Mouse (Mus musculus): Measurements from ENCODE around the gene Wtap. TPM values are rescaled to one million over a fixed set of nuclear protein-coding genes. Genes with fewer than 3 reads are reported as not detected.
A peak's percentile ranks its signal among the peaks of the same experiment; 100 is the strongest.
"Not testable (repeated sequence)": the region's sequence is repeated elsewhere in the genome, so short reads cannot be mapped to it uniquely, and the experiment has no call there.

The Wtap gene
- polyA plus RNA-seq, 1 experiment = 19.4 TPM

GRCm38 (mm10) chr17:12941543-12942260 lies 52.3 kb downstream of the Wtap start:
- no peaks in the 10 kb centered on the region; the same call in 1 of the 2 replicates for H3K4me1 ChIP-seq (ENCODE audit: control insufficient read depth, insufficient read depth, low read length)
- no peak for TF ChIP-seq CTCF (IDR thresholded peaks at IDR 0.05; ENCODE audit: insufficient read depth, low read length)
- no peak for TF ChIP-seq POLR2A (IDR thresholded peaks at IDR 0.05; ENCODE audit: borderline replicate concordance, extremely low read depth, low read depth, low read length)
- H3K4me3 ChIP-seq (replicated peaks; ENCODE audit: extremely low read depth, low read depth, low read length) = no peak overlapping the region
- DNase-seq = no peak
- 77% methylated on average over 8 of the region's 8 CpGs for WGBS

- DNase-seq = no peak
- peak within 1 kb of the TSS; percentile 3 for H3K4me3 ChIP-seq (replicated peaks; ENCODE audit: extremely low read depth, low read depth, low read length)
- 8% methylated on average over 27 of the region's 27 CpGs for WGBS
- H3K4me1 ChIP-seq (ENCODE audit: control insufficient read depth, insufficient read depth, low read length) = no peaks in the 10 kb centered on the region; the same call in 1 of the 2 replicates
- TF ChIP-seq POLR2A (IDR thresholded peaks at IDR 0.05; ENCODE audit: borderline replicate concordance, extremely low read depth, low read depth, low read length) (no peak), CTCF (IDR thresholded peaks at IDR 0.05; ENCODE audit: insufficient read depth, low read length) (no peak)
Observed at GRCm38 (mm10) chr17:12940151-12940805, 53.7 kb downstream of the Wtap start, which contains the start of gene Acat3. Gene Acat3, minus strand, starts transcription at chr17:12940600.

GRCm38 (mm10) chr17:12939377-12940148 lies 54.4 kb downstream of the Wtap start:
- not testable (repeated sequence) for DNase-seq; H3K4me3 ChIP-seq (replicated peaks; ENCODE audit: extremely low read depth, low read depth, low read length); H3K4me1 ChIP-seq (ENCODE audit: control insufficient read depth, insufficient read depth, low read length)
- 42% methylated on average over 2 of the region's 12 CpGs for WGBS

GRCm38 (mm10) chr17:12938077-12938476 lies 55.9 kb downstream of the Wtap start:
- TF ChIP-seq POLR2A (IDR thresholded peaks at IDR 0.05; ENCODE audit: borderline replicate concordance, extremely low read depth, low read depth, low read length) (no peak), CTCF (IDR thresholded peaks at IDR 0.05; ENCODE audit: insufficient read depth, low read length) (no peak)

GRCm38 (mm10) chr17:12937412-12937970 lies 56.5 kb downstream of the Wtap start:
- H3K4me3 ChIP-seq (replicated peaks; ENCODE audit: extremely low read depth, low read depth, low read length) = no peak overlapping the region
- H3K4me1 ChIP-seq (ENCODE audit: control insufficient read depth, insufficient read depth, low read length) = no peaks in the 10 kb centered on the region; the same call in 1 of the 2 replicates
- WGBS = 67% methylated on average over 2 of the region's 2 CpGs
- DNase-seq = no peak
- TF ChIP-seq CTCF (IDR thresholded peaks at IDR 0.05; ENCODE audit: insufficient read depth, low read length) = no peak
- TF ChIP-seq POLR2A (IDR thresholded peaks at IDR 0.05; ENCODE audit: borderline replicate concordance, extremely low read depth, low read depth, low read length) = no peak

More at GRCm38 (mm10) chr17:12938077-12938476, 55.9 kb downstream of the Wtap start:
- 46% methylated on average over 2 of the region's 2 CpGs for WGBS
- H3K4me3 ChIP-seq (replicated peaks; ENCODE audit: extremely low read depth, low read depth, low read length) = no peak overlapping the region
- no peaks in the 10 kb centered on the region; the same call in 1 of the 2 replicates for H3K4me1 ChIP-seq (ENCODE audit: control insufficient read depth, insufficient read depth, low read length)
- no peak for DNase-seq

GRCm38 (mm10) chr17:12935719-12936118 lies 58.2 kb downstream of the Wtap start:
- Histone ChIP-seq H3K4me3 (replicated peaks; ENCODE audit: extremely low read depth, low read depth, low read length) (no peak overlapping the region), H3K4me1 (ENCODE audit: control insufficient read depth, insufficient read depth, low read length) (no peaks in the 10 kb centered on the region; the same call in 1 of the 2 replicates)
- WGBS = 64% methylated on average over 4 of the region's 4 CpGs
- TF ChIP-seq CTCF (IDR thresholded peaks at IDR 0.05; ENCODE audit: insufficient read depth, low read length) (no peak), POLR2A (IDR thresholded peaks at IDR 0.05; ENCODE audit: borderline replicate concordance, extremely low read depth, low read depth, low read length) (no peak)
- no peak for DNase-seq

GRCm38 (mm10) chr17:12931576-12931975 lies 62.4 kb downstream of the Wtap start:
- H3K4me3 ChIP-seq (replicated peaks; ENCODE audit: extremely low read depth, low read depth, low read length); H3K4me1 ChIP-seq (ENCODE audit: control insufficient read depth, insufficient read depth, low read length); DNase-seq: not testable (repeated sequence)
- WGBS = 91% methylated on average over 5 of the region's 5 CpGs

- WGBS = 88% methylated on average over 8 of the region's 8 CpGs
Observed at GRCm38 (mm10) chr17:12925703-12926180, 68.2 kb downstream of the Wtap start.

GRCm38 (mm10) chr17:12925001-12925400 lies 69.0 kb downstream of the Wtap start:
- TF ChIP-seq POLR2A (IDR thresholded peaks at IDR 0.05; ENCODE audit: borderline replicate concordance, extremely low read depth, low read depth, low read length) (no peak), CTCF (IDR thresholded peaks at IDR 0.05; ENCODE audit: insufficient read depth, low read length) (no peak)
- DNase-seq = no peak
- WGBS = 63% methylated on average over 3 of the region's 3 CpGs
- H3K4me1 ChIP-seq (ENCODE audit: control insufficient read depth, insufficient read depth, low read length) = no peaks in the 10 kb centered on the region
- no peak overlapping the region for H3K4me3 ChIP-seq (replicated peaks; ENCODE audit: extremely low read depth, low read depth, low read length)

More at GRCm38 (mm10) chr17:12925703-12926180, 68.2 kb downstream of the Wtap start:
- no peak for DNase-seq
- TF ChIP-seq POLR2A (IDR thresholded peaks at IDR 0.05; ENCODE audit: borderline replicate concordance, extremely low read depth, low read depth, low read length) (no peak), CTCF (IDR thresholded peaks at IDR 0.05; ENCODE audit: insufficient read depth, low read length) (no peak)
- no peak overlapping the region for H3K4me3 ChIP-seq (replicated peaks; ENCODE audit: extremely low read depth, low read depth, low read length)
- H3K4me1 ChIP-seq (ENCODE audit: control insufficient read depth, insufficient read depth, low read length) = no peaks in the 10 kb centered on the region
